Mouse (Mus musculus): ENCODE measurements at regions not wholly inside any gene's neighbourhood (a gene's known extent, or its start where the extent isn't known, plus 50 kb on each side); places are given as distances from the start of the nearest gene placed in this dataset.

GRCm38 (mm10) chr10:91367488-91367887, 186.4 kb upstream of the Tmpo start:
- no peak for TF ChIP-seq POLR2A (IDR thresholded peaks at IDR 0.05; ENCODE audit: insufficient read length, low read depth)
- no peak for TF ChIP-seq CEBPB (IDR thresholded peaks at IDR 0.05; ENCODE audit: insufficient read depth, poor library complexity, severe bottlenecking)
- TF ChIP-seq USF1 (IDR thresholded peaks at IDR 0.05; ENCODE audit: low read depth): no peak
- no peak for TF ChIP-seq POLR2AphosphoS2 (IDR thresholded peaks at IDR 0.05; ENCODE audit: insufficient read length, low read depth)
- no peak for TF ChIP-seq TCF12 (IDR thresholded peaks at IDR 0.05; ENCODE audit: insufficient read depth, poor library complexity, severe bottlenecking)
- no peak for TF ChIP-seq MAX (IDR thresholded peaks at IDR 0.05; ENCODE audit: low read depth)
- no peak for TF ChIP-seq SRF (IDR thresholded peaks at IDR 0.05; ENCODE audit: control insufficient read depth, insufficient read length, low read depth)
- TF ChIP-seq MYOG (IDR thresholded peaks at IDR 0.05; ENCODE audit: control insufficient read depth in 1 of 3, insufficient read depth in 1 of 3, insufficient read length in 2 of 3, low read depth in 2 of 3): no peak
- no peak for TF ChIP-seq E2F4 (IDR thresholded peaks at IDR 0.05; ENCODE audit: insufficient read depth)
- no peak for TF ChIP-seq TCF3 (IDR thresholded peaks at IDR 0.05; ENCODE audit: insufficient read length, low read depth)
- TF ChIP-seq REST (IDR thresholded peaks at IDR 0.05; ENCODE audit: insufficient read depth, insufficient read length): no peak

Data from myocyte (in vitro differentiated cells).